Mouse (Mus musculus) ES-Bruce4 (cell line): ENCODE measurements at regions not wholly inside any gene's neighbourhood (a gene's known extent, or its start where the extent isn't known, plus 50 kb on each side); places are given as distances from the start of the nearest gene placed in this dataset.

ENCODE experiments used
- CTCF ChIP-seq: IDR thresholded peaks from one replicate; pipeline ENCODE4 v1.8.1; 2011; ENCODE audit warnings: low read depth, low read length
- POLR2A ChIP-seq: IDR thresholded peaks from one replicate; pipeline ENCODE4 v1.8.1; 2011; ENCODE audit warnings: low read length; ENCODE audit not compliant: insufficient read depth

DNA sequence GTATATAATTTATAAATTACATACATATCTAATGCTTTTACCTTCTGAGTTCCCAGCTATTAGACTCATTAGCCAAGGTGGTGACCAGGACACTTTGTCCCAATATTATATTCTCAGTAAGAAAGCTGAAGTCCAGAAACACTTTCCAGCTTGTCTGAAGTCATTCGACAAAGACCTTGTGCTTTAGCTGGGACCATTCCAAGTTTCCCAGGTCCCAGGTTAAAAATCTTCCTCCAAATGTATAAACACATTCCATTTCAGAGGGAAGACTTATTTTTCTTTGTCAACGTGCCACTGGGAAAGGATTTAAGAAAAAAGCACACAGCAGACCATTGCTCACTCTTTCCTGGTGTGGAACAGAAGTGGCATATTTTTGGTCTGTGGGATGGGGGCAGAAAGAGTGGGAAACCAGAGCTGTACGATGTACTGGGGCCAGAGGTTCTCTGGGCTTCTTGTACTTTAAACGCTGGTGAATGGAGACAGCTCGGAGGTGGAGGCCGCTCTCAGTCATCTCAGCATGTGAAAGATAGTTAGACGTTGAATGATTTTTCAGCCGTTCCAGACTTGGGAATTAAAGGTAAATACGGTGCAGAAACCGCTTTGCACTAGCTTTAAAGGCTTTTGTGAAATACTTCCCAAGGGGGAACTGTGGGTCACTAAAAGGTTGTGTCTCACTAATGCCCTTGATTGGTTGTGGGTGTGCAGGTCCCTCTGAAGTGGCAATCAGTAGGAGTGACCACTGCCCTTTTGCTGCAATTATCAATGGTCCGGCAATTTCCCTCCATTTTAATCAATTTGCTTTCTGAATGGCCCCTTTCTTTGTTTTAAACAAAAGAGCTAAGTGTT, 261.2 kb upstream of the A1bg start:
- TF ChIP-seq CTCF, result no peak
- no peak for TF ChIP-seq POLR2A
